Mouse (Mus musculus): Measurements from ENCODE around the gene Tead1. TPM values are rescaled to one million over a fixed set of nuclear protein-coding genes. Genes with fewer than 3 reads are reported as not detected.

Tead1 gene
- 1.5 and 1.7 TPM in 2 replicates for polyA plus RNA-seq (2015; fragmentation: Nextera tagmentation; extraction: Ambion mirVana)

DNA sequence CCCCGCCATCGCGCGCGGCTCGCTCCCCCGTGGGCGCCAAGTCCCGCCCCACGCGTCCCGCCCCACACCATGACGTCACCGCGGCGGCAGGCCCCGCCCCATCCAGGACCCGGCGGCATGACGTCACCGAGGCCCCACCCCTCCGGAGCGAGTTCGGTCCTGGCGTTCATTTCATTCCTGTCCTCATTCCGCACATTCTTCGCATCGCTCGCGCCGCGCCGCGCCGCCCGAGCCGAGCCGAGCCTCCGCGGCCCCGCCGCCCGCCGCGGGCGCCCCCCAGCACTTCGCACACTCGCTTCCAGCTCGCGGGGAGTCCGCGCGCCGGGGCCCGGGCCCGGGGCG lies at the start of gene Tead1:
TSS of gene Tead1 (plus strand) at position 148 of the 342 bp plus-strand sequence.
- Histone ChIP-seq H3K36me3 (ENCODE audit: control insufficient read depth, insufficient read depth) (no peaks in the 10 kb centered on the region), H3K9ac (ENCODE audit: low read depth, low read length) (peak within 1 kb of the TSS; percentile 56), H3K9me3 (replicated peaks; ENCODE audit: control insufficient read depth, low read length) (no peaks in the 10 kb centered on the region), H3K4me2 (ENCODE audit: low read depth, low read length) (peak within 1 kb of the TSS; percentile 60), H3K4me1 (ENCODE audit: control insufficient read depth, low read depth, low read length) (no peaks in the 10 kb centered on the region), H3K27ac (ENCODE audit: low read length) (peak within 1 kb of the TSS; percentile 70), H3K27me3 (ENCODE audit: control insufficient read depth, insufficient read depth, low read depth, low read length) (peaks cover 41% of the 10 kb centered on the region), H3K4me3 (ENCODE audit: low read depth, low read length) (peak within 1 kb of the TSS; percentile 61)
- WGBS (ENCODE audit: insufficient replicate concordance) = under 1% methylated on average over 35 of the region's 57 CpGs
- peak; percentile 74 for ATAC-seq (ENCODE audit: low read depth)

DNA sequence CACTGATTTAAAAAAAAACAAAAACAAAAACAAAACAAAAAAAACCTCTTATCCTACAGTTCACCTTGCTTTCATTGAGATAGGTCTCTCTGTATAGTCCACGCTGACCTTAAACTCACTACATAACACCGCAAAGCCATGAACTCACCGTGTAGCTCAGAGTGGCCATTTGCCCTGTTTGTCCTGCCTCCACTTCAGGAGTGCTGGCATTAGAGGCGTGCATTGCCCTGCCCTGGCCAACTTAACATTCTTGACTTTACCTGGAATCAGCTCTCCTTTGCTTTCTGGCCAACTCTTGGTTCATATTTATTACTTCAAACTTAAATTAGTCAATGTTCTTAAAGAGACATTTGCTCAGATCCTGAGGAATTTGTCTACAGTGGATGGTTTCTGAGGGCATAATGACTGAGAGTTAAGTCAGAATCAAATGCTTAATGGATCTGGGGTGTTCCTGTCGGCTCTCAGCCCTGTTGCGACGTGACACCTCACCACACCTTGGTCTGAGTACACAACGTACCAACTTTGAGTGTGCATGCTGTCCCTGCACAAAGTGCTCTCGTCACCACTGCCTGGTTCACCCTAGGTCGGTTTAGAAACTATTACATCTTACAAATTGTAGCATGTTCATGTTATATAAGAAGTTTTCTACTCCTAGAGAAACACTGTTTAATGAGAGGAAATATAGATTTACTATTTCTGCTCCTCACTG lies 44.5 kb upstream of the Tead1 start:
- Histone ChIP-seq H3K27me3 (ENCODE audit: control insufficient read depth, insufficient read depth, low read depth, low read length) (no peaks in the 10 kb centered on the region), H3K9ac (ENCODE audit: low read depth, low read length) (no peak overlapping the region), H3K4me2 (ENCODE audit: low read depth, low read length) (no peak overlapping the region), H3K4me1 (ENCODE audit: control insufficient read depth, low read depth, low read length) (no peaks in the 10 kb centered on the region), H3K36me3 (ENCODE audit: control insufficient read depth, insufficient read depth) (no peaks in the 10 kb centered on the region), H3K27ac (ENCODE audit: low read length) (no peak overlapping the region), H3K9me3 (replicated peaks; ENCODE audit: control insufficient read depth, low read length) (no peaks in the 10 kb centered on the region), H3K4me3 (ENCODE audit: low read depth, low read length) (no peak overlapping the region)
- WGBS (ENCODE audit: insufficient replicate concordance) = 62% methylated on average over 10 of the region's 10 CpGs
- no peak for ATAC-seq (ENCODE audit: low read depth)

DNA sequence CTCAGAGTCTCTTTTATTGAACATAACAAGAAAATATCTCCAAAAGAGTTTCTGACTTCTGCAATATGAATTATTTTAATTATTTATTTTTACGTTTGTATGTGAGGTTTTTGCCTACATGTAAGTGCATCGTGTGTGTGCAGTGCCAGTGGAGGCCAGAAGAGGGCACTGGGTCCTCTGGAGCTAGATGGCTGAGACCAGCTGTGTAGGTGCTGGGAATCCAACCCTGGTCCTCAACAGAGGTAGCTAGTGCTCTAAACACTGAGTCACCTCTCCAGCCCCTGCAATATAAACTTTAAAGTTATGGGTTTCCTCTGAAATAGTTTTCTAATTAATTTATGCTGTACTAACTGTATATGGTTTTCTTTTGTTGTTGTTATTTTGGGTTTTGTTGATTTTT lies 43.2 kb upstream of the Tead1 start:
- Histone ChIP-seq H3K4me1 (ENCODE audit: control insufficient read depth, low read depth, low read length) (no peaks in the 10 kb centered on the region), H3K27me3 (ENCODE audit: control insufficient read depth, insufficient read depth, low read depth, low read length) (no peaks in the 10 kb centered on the region), H3K4me2 (ENCODE audit: low read depth, low read length) (no peak overlapping the region), H3K4me3 (ENCODE audit: low read depth, low read length) (no peak overlapping the region), H3K9ac (ENCODE audit: low read depth, low read length) (no peak overlapping the region), H3K27ac (ENCODE audit: low read length) (no peak overlapping the region), H3K9me3 (replicated peaks; ENCODE audit: control insufficient read depth, low read length) (no peaks in the 10 kb centered on the region), H3K36me3 (ENCODE audit: control insufficient read depth, insufficient read depth) (no peaks in the 10 kb centered on the region)
- no peak for ATAC-seq (ENCODE audit: low read depth)
- 65% methylated on average over 2 of the region's 2 CpGs for WGBS (ENCODE audit: insufficient replicate concordance)

GRCm38 (mm10) chr7:112643866-112644543 lies 35.1 kb upstream of the Tead1 start:
- H3K27me3 ChIP-seq (ENCODE audit: control insufficient read depth, insufficient read depth, low read depth, low read length) = no peaks in the 10 kb centered on the region
- ATAC-seq (ENCODE audit: low read depth) = no peak
- H3K4me2 ChIP-seq (ENCODE audit: low read depth, low read length) = no peak overlapping the region
- H3K9ac ChIP-seq (ENCODE audit: low read depth, low read length) = no peak overlapping the region
- H3K36me3 ChIP-seq (ENCODE audit: control insufficient read depth, insufficient read depth) = no peaks in the 10 kb centered on the region
- 41% methylated on average over 6 of the region's 6 CpGs for WGBS (ENCODE audit: insufficient replicate concordance)
- H3K9me3 ChIP-seq (replicated peaks; ENCODE audit: control insufficient read depth, low read length) = no peaks in the 10 kb centered on the region
- H3K4me1 ChIP-seq (ENCODE audit: control insufficient read depth, low read depth, low read length) = no peaks in the 10 kb centered on the region
- H3K27ac ChIP-seq (ENCODE audit: low read length) = no peak overlapping the region
- no peak overlapping the region for H3K4me3 ChIP-seq (ENCODE audit: low read depth, low read length)

DNA sequence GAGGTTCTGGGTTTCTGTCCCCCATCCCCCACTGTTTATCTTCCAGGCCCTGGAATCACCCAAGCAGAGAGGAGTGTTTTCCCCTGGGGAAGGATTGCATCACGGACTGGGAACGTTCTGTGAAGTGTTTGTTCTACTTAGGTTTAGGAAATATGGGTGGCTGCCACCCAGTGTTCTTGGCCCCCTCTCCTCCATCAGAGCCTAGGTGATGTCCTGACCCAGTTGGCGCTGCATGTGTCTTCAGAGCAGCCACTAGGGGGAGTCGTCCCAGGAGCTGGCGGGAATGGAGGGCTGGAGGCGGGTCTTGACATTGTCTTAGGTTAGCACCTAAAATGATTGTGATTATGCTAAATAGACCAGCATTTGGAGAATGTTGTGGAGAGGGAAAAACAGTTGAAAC lies 34.4 kb upstream of the Tead1 start:
- Histone ChIP-seq H3K4me3 (ENCODE audit: low read depth, low read length) (no peak overlapping the region), H3K27ac (ENCODE audit: low read length) (no peak overlapping the region), H3K9me3 (replicated peaks; ENCODE audit: control insufficient read depth, low read length) (no peaks in the 10 kb centered on the region), H3K4me1 (ENCODE audit: control insufficient read depth, low read depth, low read length) (no peaks in the 10 kb centered on the region), H3K27me3 (ENCODE audit: control insufficient read depth, insufficient read depth, low read depth, low read length) (no peaks in the 10 kb centered on the region), H3K9ac (ENCODE audit: low read depth, low read length) (no peak overlapping the region), H3K36me3 (ENCODE audit: control insufficient read depth, insufficient read depth) (no peaks in the 10 kb centered on the region), H3K4me2 (ENCODE audit: low read depth, low read length) (no peak overlapping the region)
- WGBS (ENCODE audit: insufficient replicate concordance) = 57% methylated on average over 6 of the region's 6 CpGs
- ATAC-seq (ENCODE audit: low read depth) = no peak

DNA sequence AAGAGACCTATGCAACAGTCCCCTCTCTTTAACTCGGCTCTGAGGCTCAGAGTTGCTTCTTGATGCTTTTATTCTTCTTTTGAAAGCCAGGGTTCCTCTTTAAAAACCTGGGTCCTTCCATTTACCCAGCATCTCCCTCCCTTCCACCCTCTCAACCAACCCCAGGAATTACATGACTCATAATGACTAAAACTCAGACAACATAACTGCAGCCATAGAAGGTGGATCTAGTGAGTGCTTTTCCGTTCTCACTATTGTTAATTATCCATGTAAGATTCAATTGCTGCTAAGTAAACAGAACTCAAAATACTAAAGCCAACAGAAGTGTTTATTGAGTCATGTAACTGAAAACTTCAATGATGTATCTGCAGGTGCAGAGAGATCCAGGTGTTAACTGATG lies 33.4 kb upstream of the Tead1 start:
- no peak overlapping the region for H3K4me3 ChIP-seq (ENCODE audit: low read depth, low read length)
- no peaks in the 10 kb centered on the region for H3K36me3 ChIP-seq (ENCODE audit: control insufficient read depth, insufficient read depth)
- no peaks in the 10 kb centered on the region for H3K4me1 ChIP-seq (ENCODE audit: control insufficient read depth, low read depth, low read length)
- H3K9me3 ChIP-seq (replicated peaks; ENCODE audit: control insufficient read depth, low read length) = no peaks in the 10 kb centered on the region
- no peak for ATAC-seq (ENCODE audit: low read depth)
- WGBS (ENCODE audit: insufficient replicate concordance) = 43% methylated on average over 2 of the region's 2 CpGs
- H3K9ac ChIP-seq (ENCODE audit: low read depth, low read length) = no peak overlapping the region
- no peaks in the 10 kb centered on the region for H3K27me3 ChIP-seq (ENCODE audit: control insufficient read depth, insufficient read depth, low read depth, low read length)
- no peak overlapping the region for H3K4me2 ChIP-seq (ENCODE audit: low read depth, low read length)
- no peak overlapping the region for H3K27ac ChIP-seq (ENCODE audit: low read length)

- Histone ChIP-seq H3K27me3 (ENCODE audit: control insufficient read depth, insufficient read depth, low read depth, low read length) (no peaks in the 10 kb centered on the region), H3K27ac (ENCODE audit: low read length) (no peak overlapping the region), H3K4me2 (ENCODE audit: low read depth, low read length) (no peak overlapping the region), H3K9me3 (replicated peaks; ENCODE audit: control insufficient read depth, low read length) (no peaks in the 10 kb centered on the region), H3K36me3 (ENCODE audit: control insufficient read depth, insufficient read depth) (no peaks in the 10 kb centered on the region), H3K9ac (ENCODE audit: low read depth, low read length) (no peak overlapping the region), H3K4me1 (ENCODE audit: control insufficient read depth, low read depth, low read length) (no peaks in the 10 kb centered on the region), H3K4me3 (ENCODE audit: low read depth, low read length) (no peak overlapping the region)
- no peak for ATAC-seq (ENCODE audit: low read depth)
- WGBS (ENCODE audit: insufficient replicate concordance) = 58% methylated on average over 4 of the region's 4 CpGs
Observed at GRCm38 (mm10) chr7:112647417-112647816, 31.7 kb upstream of the Tead1 start.

- Histone ChIP-seq H3K36me3 (ENCODE audit: control insufficient read depth, insufficient read depth) (no peaks in the 10 kb centered on the region), H3K9ac (ENCODE audit: low read depth, low read length) (no peak overlapping the region), H3K27ac (ENCODE audit: low read length) (no peak overlapping the region), H3K4me1 (ENCODE audit: control insufficient read depth, low read depth, low read length) (no peaks in the 10 kb centered on the region), H3K9me3 (replicated peaks; ENCODE audit: control insufficient read depth, low read length) (no peaks in the 10 kb centered on the region), H3K4me2 (ENCODE audit: low read depth, low read length) (no peak overlapping the region), H3K27me3 (ENCODE audit: control insufficient read depth, insufficient read depth, low read depth, low read length) (no peaks in the 10 kb centered on the region), H3K4me3 (ENCODE audit: low read depth, low read length) (no peak overlapping the region)
- WGBS (ENCODE audit: insufficient replicate concordance) = 24% methylated on average over 9 of the region's 9 CpGs
- ATAC-seq (ENCODE audit: low read depth) = peak; percentile 47
Observed at GRCm38 (mm10) chr7:112656141-112656662, 22.9 kb upstream of the Tead1 start.

GRCm38 (mm10) chr7:112658939-112659338 lies 20.2 kb upstream of the Tead1 start:
- no peak overlapping the region for H3K9ac ChIP-seq (ENCODE audit: low read depth, low read length)
- H3K27ac ChIP-seq (ENCODE audit: low read length) = no peak overlapping the region
- no peak overlapping the region for H3K4me3 ChIP-seq (ENCODE audit: low read depth, low read length)
- H3K27me3 ChIP-seq (ENCODE audit: control insufficient read depth, insufficient read depth, low read depth, low read length) = no peaks in the 10 kb centered on the region
- H3K36me3 ChIP-seq (ENCODE audit: control insufficient read depth, insufficient read depth) = no peaks in the 10 kb centered on the region
- no peaks in the 10 kb centered on the region for H3K4me1 ChIP-seq (ENCODE audit: control insufficient read depth, low read depth, low read length)
- no peak for ATAC-seq (ENCODE audit: low read depth)
- H3K9me3 ChIP-seq (replicated peaks; ENCODE audit: control insufficient read depth, low read length) = no peaks in the 10 kb centered on the region
- WGBS (ENCODE audit: insufficient replicate concordance) = 47% methylated on average over 3 of the region's 3 CpGs
- no peak overlapping the region for H3K4me2 ChIP-seq (ENCODE audit: low read depth, low read length)
